Mouse (Mus musculus) adrenal gland, postnatal 36 days (tissue): ENCODE measurements around the gene Atp5d. TPM values are rescaled to one million over a fixed set of nuclear protein-coding genes. Genes with fewer than 3 reads are reported as not detected.

Experiments
- DNase-seq, 2 experiments: peaks; one replicate each; pipeline ENCODE4 v3.0.0; 2021; ENCODE audit warnings: mixed read lengths in 1 of 2
- total RNA-seq, 2 experiments: library from RNA; stranded (reverse); gene quantifications; 2 replicates each; pipeline ENCODE4 v1.2.3; 2021

The Atp5d gene
- total RNA-seq, 2 experiments from 2014 or later: 561 to 735 TPM

DNA sequence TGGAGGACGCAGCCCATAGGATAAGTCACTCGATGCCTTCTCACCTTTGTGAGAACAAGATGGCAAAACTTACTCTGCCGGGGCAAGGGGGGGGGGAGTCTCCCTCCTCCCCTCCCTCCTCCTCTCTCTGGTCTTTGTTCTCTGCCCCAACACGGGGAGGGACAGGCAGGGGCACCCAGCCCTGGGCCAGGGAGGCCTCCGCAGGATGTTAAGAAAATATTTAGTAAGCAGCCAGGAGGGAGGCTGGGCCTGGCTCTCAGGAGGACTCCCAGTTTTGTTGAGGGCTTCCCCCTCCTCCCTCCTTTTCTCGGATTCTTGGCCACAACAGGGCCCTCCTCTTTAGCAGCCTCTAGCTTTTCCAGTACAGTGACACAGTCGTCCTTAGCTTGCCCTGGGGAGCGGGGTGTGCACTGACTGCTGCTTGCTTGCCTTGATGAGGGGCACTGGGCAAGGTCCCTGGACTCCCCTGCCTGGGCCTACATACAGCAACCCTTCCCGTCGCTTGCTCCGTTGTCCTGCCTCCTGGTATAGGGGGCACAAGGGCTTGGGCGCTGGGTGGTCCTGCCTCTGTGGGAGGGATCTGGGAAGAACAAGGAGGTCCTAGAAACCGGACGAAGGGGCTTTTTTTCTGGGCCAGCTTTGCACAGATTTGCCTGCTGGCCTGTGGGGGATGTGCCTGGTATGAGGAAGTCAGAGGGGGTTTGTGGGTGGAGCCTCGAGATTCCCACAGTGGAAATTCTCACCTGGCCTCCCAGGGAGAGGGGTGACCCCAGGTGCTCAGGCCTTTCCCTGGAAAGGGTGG lies 13.8 kb downstream of the Atp5d start:
- DNase-seq: peak; percentile 49 to 64

DNA sequence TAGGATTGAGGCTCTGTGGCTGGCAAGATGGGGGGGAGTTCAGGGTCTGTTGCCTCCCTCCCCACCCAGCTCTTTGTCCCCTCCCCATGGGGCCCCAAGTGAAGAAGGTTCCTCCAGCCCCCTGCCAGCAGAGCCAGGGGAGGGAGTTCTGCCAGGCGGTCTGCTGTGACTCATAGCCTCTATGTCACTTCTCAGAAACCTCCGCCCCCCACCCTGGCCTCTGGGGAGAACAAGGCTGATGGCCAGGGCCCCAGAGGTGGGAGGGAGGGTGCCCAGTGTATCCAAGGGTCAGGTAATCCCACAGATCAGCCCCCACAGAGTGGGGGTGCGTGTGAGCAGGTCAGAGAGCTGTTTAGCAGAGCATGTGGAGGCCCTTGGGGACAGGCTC lies 14.4 kb downstream of the Atp5d start:
- DNase-seq: peak; percentile 87 to 91

GRCm38 (mm10) chr10:80153713-80154112 lies 15.3 kb downstream of the Atp5d start:
- peak in 1 of 2 experiments; percentile 35 for DNase-seq

DNA sequence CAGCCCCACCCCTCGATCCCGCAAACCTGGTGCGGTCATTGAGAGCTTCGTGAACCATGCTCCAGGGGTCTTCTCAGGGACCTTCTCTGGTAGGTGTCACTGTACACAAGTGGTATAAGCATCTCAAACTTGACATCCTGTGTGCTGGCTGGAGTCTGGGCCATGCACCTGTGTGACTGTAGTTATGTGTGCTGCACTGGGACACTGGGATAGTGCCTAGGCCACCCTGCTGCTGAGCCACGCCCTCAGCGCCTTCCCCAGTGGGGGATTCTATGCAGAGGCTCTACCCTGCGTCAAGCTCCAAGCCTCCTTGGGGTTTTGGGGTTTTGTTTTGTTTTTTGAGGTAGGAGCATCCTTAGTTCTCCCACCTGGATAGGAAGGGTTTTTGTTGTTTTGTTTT lies 16.0 kb downstream of the Atp5d start:
- DNase-seq: no peak

DNA sequence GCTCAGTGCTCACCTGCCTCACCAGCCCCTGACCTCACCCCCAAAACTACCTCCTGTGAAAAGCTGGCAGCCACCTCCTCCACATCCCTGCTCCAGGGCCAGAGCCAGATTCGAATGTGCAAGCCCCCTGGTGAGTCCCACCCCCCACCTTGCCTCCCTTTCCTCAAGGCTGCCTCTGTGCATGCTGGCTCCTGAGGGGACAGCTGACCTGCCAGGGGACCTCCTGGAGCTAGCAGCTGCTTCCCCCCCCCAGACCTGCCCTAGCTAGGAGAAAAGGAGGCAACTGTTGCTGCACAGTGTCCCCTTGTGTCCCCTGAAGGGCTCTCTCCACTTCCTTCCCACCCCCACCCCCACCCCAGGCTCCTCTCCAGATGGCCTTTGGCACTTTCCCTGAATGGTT lies 16.8 kb downstream of the Atp5d start:
- no peak for DNase-seq

DNA sequence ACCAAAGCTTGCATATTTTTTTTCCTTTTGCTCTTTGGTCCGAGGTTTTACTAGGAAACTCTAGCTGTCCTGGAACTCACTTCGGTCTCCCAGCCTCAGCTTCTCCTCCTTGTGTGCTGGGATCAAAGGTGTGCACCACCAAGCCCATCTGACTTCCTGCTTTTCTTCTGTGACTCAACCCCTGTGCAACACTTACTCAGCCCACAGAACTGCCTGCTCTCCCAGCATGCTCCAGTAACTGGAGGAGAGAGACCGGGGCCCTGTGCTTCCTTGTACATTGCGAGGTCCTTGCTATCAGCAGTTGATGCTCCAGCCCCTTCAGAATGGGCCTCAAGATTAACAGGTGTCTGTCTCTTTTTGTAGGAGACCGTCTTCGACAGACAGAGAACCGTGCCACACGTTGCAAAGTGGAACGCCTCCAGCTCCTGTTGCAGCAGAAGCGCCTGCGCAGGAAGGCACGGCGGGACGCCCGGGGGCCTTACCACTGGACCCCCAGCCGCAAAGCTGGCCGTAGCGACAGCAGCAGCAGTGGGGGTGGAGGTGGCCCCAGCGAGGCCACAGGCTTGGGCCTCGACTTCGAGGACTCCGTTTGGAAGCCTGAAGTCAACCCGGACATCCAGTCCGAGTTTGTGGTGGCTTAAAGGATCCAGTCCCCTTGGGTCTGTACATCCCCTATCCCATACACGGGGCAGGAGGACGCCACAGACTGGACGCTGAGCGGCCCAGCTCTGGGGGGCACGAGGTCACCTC lies 17.7 kb downstream of the Atp5d start:
- DNase-seq: no peak

GRCm38 (mm10) chr10:80156752-80157053 lies 18.3 kb downstream of the Atp5d start:
- peak in 1 of 2 experiments; percentile 51 for DNase-seq

- no peak for DNase-seq
Observed at GRCm38 (mm10) chr10:80157141-80157929, 18.9 kb downstream of the Atp5d start.

GRCm38 (mm10) chr10:80158307-80158986 lies 20.0 kb downstream of the Atp5d start:
- DNase-seq: peak; percentile 67 to 78

DNA sequence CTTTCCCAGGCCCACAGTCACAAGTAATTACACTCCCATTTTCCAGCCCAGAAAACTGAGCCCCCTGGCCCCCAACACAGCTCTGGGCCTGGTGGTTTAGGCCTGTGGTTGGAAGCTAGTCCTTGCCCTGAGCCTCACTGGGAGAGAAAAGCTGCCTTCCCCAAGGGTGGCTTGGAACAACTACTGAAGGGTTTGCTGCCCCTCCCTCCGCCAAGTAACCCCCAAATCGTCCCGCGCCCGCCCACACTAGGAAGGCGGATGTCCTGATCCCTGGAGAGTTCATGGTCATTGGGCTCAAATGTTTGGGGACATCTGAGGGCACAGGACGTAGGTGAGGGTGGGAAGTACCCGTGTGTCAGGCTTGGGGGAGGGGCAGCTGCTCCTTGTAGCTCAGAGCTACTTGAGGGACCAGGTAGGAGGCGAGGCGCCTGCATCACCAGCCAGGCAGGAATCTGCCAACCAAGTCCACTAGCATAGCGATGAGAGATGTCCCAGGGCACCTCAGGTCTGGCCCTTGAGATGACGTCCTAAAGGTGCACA lies 20.7 kb downstream of the Atp5d start:
- DNase-seq: peak; percentile 40 to 73

DNA sequence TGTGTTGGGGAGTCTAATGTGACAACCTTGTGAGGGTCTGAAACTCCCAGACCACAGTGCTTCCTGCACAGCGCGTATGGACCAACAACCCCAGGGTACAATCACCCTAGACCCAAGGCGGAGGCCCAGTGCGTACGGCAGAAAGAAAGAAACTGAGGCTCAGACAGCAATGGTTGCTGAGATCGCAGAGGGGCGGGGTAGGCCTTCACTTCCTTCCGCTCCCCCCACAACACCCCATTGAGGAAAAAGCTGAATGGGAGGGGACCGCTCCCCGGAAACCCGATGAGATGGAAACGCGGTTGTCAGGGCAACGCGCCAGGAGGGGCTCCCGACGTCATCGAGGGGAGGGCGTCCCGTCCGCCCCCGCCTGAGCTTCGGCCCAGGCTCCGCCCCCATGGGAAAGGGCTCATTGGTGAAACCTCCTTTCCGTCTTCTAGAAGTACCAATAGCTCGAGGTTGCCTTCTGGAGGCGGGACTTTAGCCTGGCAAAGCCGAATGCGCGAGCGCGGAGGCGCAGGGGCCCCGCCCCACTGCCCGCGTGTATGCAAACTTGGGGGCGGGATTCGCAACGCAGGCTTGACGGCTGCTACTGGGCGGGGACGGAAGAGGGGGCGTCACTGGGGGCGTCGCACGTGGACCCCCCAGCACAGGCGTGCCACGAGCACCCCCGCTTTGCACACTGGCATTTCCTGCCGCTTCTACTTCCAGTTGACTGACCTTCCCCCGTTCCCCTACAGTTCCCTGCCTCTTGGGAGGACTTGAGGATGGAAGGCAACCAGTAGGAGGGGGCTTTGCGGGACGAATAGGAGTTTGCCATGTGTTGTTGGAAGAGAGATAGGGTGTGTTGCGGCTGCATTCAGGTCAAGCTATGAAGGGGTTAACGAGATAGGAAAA lies 21.4 kb downstream of the Atp5d start:
- peak; percentile 98 to 99 for DNase-seq

GRCm38 (mm10) chr10:80160455-80161371 lies 22.3 kb downstream of the Atp5d start:
- DNase-seq: peak; percentile 91 to 93

- peak; percentile 28 to 43 for DNase-seq
Observed at GRCm38 (mm10) chr10:80161522-80162242, 23.2 kb downstream of the Atp5d start.

- DNase-seq: no peak
Observed at GRCm38 (mm10) chr10:80162243-80162608, 23.8 kb downstream of the Atp5d start.

GRCm38 (mm10) chr10:80162716-80163299 lies 24.4 kb downstream of the Atp5d start:
- no peak for DNase-seq

DNA sequence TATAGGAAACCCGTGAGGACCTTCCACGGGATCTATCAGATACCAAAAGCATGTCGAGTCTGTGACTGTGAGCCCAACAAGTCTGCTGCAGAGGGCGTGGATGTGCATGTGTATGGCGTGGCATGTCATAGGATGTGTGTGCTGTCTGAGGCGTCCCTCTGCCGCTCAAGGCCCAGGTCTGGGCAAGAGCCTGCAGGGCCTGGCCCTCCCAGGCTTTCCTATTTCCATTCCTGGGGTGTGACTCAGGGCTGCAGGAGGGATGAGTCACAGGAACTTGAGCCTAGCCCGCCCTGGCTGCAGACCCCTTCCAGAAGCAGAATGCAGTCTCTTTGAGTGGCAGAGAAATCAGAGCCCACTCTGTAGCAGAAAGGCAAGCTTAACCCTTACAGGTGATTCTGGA lies 25.3 kb downstream of the Atp5d start:
- peak; percentile 84 to 86 for DNase-seq

DNA sequence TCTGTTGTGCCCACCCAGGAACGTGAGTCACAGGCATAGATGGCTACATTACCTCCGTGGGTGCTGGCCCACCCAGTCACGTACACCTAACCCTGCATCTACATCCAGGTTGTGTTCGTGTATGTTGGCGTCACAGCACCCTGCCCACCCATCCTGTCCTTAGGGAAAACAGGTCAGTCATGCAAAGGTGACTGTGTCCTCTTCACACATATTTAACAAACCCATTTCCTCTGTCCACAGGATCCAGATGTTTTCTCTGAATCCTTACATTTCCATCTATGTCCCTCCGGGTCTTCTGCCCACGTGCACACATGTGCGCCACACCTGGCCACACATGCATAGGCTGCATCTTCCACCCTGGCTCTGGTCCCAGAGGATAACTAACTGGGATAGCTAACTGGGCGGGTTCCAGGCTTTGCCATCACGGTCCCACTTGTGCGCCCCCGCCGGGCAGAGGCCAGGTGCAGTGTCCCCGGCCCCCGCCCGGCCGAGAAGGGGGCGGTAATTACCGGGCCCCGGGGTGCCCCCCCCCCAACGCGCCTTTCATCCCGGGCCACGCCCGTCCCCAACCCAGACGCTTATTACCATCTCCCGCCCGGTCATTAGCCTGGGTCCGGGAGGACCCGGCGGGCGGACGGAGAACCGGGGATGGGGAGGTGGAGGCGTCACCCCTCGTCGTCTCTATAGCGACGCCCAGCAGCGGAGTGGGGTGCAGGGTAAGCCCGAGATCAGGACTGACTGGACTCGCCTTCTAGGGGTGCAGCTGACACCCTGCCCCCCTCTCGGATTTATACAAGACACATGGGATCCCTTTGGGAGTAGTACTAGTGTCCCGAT lies 25.9 kb downstream of the Atp5d start:
- DNase-seq: peak in 1 of 2 experiments; percentile 47

GRCm38 (mm10) chr10:80164998-80165344 lies 26.5 kb downstream of the Atp5d start:
- peak; percentile 97 for DNase-seq
